ENCODE assay signal across 12 mouse cellular contexts in genomic region chr11:30750039-30750823, GRCm38 (mm10). TPM values are rescaled to one million over a fixed set of nuclear protein-coding genes. Genes with fewer than 3 reads are reported as not detected.
DNase-seq lines count a peak whose midpoint lies in the region; ATAC-seq and TF ChIP-seq lines count a peak whose summit lies in the region.
"Had no signal": no experiment of that assay in that cellular context is flagged by ENCODE, and none has a peak within 500 bp of the region (broad histone marks: within the 10 kb centered on the region; RNA-seq: fewer than 3 reads in every experiment).

No protein-coding gene starts in this region.

- H3K9ac ChIP-seq in neural tube, embryonic 14.5 days (replicated peaks; ENCODE audit: low read depth, low read length): no peak overlapping the region

- WGBS in kidney, adult 2 months: 66% methylated on average over 3 of the region's 3 CpGs
- 25% methylated on average over 3 of the region's 3 CpGs for WGBS in neural tube, embryonic 14.5 days

- DNase-seq in kidney, adult 2 months: peak; percentile 11
- DNase-seq in kidney, postnatal 10 days: no peak
- DNase-seq in ES-CJ7 (ENCODE audit: low read depth, low spot score) (peak; percentile 95), ZHBTc4 (ENCODE audit: low read depth, low spot score) (peak; percentile 94)
- DNase-seq in left cerebral cortex, postnatal 36 days (ENCODE audit: low spot score in 2 of 2): no peak
- no peak for DNase-seq in left cerebral cortex, postnatal 25 days (ENCODE audit: low spot score in 2 of 2)
- DNase-seq: cerebellum, postnatal 10 days; kidney, adult 11 months had no signal

- intact Hi-C loops in left cerebral cortex, postnatal 36 days (cut with DNase I): no loop called here
- intact Hi-C loops in left cerebral cortex, postnatal 25 days (cut with DNase I): no loop called here

- H3K9me3 ChIP-seq in neural tube, embryonic 14.5 days (ENCODE audit: control insufficient read depth, low read length): no peaks in the 10 kb centered on the region
- H3K9me3 ChIP-seq: G1E had no signal

- no peak overlapping the region for H3K27ac ChIP-seq in kidney, adult 2 months (ENCODE audit: insufficient read depth, low read depth, low read length)
- no peak overlapping the region for H3K27ac ChIP-seq in neural tube, embryonic 14.5 days (ENCODE audit: low read depth, low read length)
- H3K27ac ChIP-seq: left cerebral cortex, adult 2 months had no signal

- H3K4me3 ChIP-seq in kidney, adult 2 months (ENCODE audit: insufficient read depth, low read depth, low read length): no peak overlapping the region
- H3K4me3 ChIP-seq in neural tube, embryonic 14.5 days (ENCODE audit: low read depth, low read length): no peak overlapping the region
- H3K4me3 ChIP-seq: left cerebral cortex, adult 2 months had no signal

- peak; percentile 58; the same call in 1 of the 2 replicates for ATAC-seq in neural tube, embryonic 14.5 days (ENCODE audit: low read depth)
- ATAC-seq: midbrain, embryonic 16.5 days had no signal

- H3K4me1 ChIP-seq in kidney, adult 2 months (ENCODE audit: control insufficient read depth, insufficient read depth, low read length): peaks cover 12% of the 10 kb centered on the region; the same call in 1 of the 2 replicates
- H3K4me1 ChIP-seq in neural tube, embryonic 14.5 days (ENCODE audit: control insufficient read depth, insufficient read depth, low read length): no peaks in the 10 kb centered on the region

- H3K36me3 ChIP-seq in kidney, adult 2 months (ENCODE audit: control insufficient read depth, insufficient read depth, low read length): no peaks in the 10 kb centered on the region
- no peaks in the 10 kb centered on the region for H3K36me3 ChIP-seq in neural tube, embryonic 14.5 days (ENCODE audit: control insufficient read depth, insufficient read depth, low read length)
- H3K36me3 ChIP-seq: G1E had no signal

- no peak overlapping the region for H3K4me2 ChIP-seq in neural tube, embryonic 14.5 days (ENCODE audit: low read depth, low read length)

- no peak for TF ChIP-seq CTCF in kidney, adult 2 months (conservative IDR thresholded peaks at IDR 0.05; ENCODE audit: insufficient read depth, insufficient read length, low read depth, low read length)

- TF ChIP-seq POLR2A in kidney, adult 2 months (IDR thresholded peaks at IDR 0.05; ENCODE audit: low read depth, low read length): no peak

- H3K27me3 ChIP-seq in kidney, adult 2 months (replicated peaks; ENCODE audit: control insufficient read depth, insufficient read depth, low read length): no peaks in the 10 kb centered on the region; the same call in 1 of the 2 replicates
- H3K27me3 ChIP-seq in neural tube, embryonic 14.5 days (ENCODE audit: control insufficient read depth, insufficient read depth, low read length): no peaks in the 10 kb centered on the region; the same call in 1 of the 2 replicates

RNA-seq across cellular contexts. Expression of gene Psme4, which starts 21.3 kb away (rescaled TPM):
- 15.4 and 19.7 TPM in 2 replicates for polyA plus RNA-seq in kidney, adult 2 months (2012; rRNA removed)
- 27.2 and 28.1 TPM in 2 replicates for polyA plus RNA-seq in neural tube, embryonic 14.5 days (2014; fragmentation: Nextera tagmentation; extraction: Ambion mirVana)
- 10 to 100 TPM; 41.7 to 50.0 TPM for total RNA-seq in left cerebral cortex, postnatal 36 days (2021)
- total RNA-seq in left cerebral cortex, postnatal 25 days (2021): 10 to 100 TPM; 41.7 to 51.1 TPM

Comparison
In these comparisons a context has a peak if more than half of its experiments do, and no peak if none do; other contexts are left out.
1. DNase-seq: peak in kidney, adult 2 months (single experiment), ES-CJ7 (single experiment) and ZHBTc4 (single experiment); none in kidney, postnatal 10 days (single experiment), left cerebral cortex, postnatal 36 days (0 of 2) and left cerebral cortex, postnatal 25 days (0 of 2).